Mouse (Mus musculus): ENCODE results near the gene Inpp5d.

DNA sequence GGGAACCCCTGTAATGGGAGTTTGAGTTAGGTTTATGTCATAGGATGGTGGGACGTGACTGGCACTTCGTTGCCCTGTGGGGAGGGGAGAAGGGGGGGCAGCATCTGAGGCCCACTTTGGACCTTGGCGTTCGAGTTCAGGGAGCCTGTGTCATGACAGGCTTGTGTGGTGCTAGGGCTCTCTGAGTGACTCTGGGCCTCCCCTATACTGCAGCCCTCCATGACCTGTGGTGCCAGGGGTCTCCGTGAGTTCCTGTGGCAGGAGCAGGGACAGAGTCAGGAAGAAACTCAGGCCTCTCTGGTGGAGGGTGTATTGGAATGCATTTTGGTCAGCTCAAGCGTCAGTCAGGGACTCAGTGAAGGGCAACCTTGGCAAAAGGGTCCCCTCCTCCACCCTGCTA lies 581 bp downstream of the Inpp5d start:
- TF ChIP-seq EP300 (optimal IDR thresholded peaks at IDR 0.05) (no peak), CTCF (IDR thresholded peaks at IDR 0.05; ENCODE audit: low read depth) (no peak)
